Mouse (Mus musculus) C2C12 (cell line): Measurements from ENCODE around the gene 2010300C02Rik.

Source experiments
- CEBPB ChIP-seq: IDR thresholded peaks from one replicate; pipeline ENCODE4 v1.6.1; 2011; ENCODE audit warnings: low read depth, mild to moderate bottlenecking, control low read depth, moderate library complexity
- CTCF ChIP-seq: IDR thresholded peaks from one replicate; pipeline ENCODE4 v1.5.1; 2011; ENCODE audit not compliant: control insufficient read depth, insufficient read depth, insufficient read length
- MAX ChIP-seq: IDR thresholded peaks from one replicate; pipeline ENCODE4 v1.6.1; 2011; ENCODE audit warnings: mild to moderate bottlenecking, control low read depth
- MYOG ChIP-seq: IDR thresholded peaks from one replicate; pipeline ENCODE4 v1.6.1; 2011; ENCODE audit not compliant: control insufficient read depth, insufficient read length; ENCODE audit errors: extremely low read depth

DNA sequence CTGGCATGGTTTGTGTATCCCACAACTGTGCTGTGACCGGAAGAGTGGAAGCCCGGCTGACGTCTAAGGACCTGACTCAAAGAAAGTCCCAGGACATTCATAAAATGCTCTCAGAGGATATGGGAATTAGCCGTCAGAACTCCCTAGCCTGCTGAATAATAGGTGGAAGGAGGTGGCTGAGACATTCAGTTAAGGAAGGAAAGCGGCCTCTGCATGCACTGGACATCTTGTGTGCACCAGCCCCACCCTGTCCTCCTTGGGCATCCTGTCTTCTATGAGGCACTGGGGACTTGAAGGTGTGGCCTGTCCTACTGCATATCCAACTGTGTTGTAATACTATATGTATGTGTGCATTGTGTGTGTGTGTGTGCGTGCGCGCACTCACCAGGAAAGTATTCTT lies 87.5 kb downstream of the 2010300C02Rik start:
- TF ChIP-seq CTCF, result no peak
- TF ChIP-seq CEBPB, result no peak
- no peak for TF ChIP-seq MYOG
- no peak for TF ChIP-seq MAX
